Comparison of ENCODE assay signal across 19 mouse cellular contexts in the genomic region with DNA sequence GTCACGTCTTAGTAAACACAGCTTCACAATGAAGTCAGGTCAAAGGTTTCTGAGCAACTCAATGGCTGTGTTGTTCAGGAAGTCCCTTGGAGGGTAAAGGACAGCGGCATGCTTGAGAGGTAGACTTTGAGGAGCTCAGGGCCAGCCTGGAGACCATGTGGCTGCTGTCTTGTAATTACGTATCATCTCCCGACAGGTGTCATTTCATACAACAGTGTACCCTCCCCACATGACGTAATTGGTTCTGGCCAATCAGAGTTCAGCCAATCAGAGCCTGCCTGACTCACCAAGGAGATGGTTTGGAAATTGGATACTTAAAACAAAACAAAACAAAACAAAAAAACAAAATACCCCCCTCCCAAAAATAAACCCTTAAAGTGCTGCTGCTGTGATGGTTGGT. TPM values are rescaled to one million over a fixed set of nuclear protein-coding genes. Genes with fewer than 3 reads are reported as not detected.
DNase-seq lines count a peak whose midpoint lies in the region.
"Had no signal": no experiment of that assay in that cellular context is flagged by ENCODE, and none has a peak within 500 bp of the region (broad histone marks: within the 10 kb centered on the region; RNA-seq: fewer than 3 reads in every experiment).

No protein-coding gene starts in this region.

- DNase-seq in embryo, embryonic 10 days (ENCODE audit: low spot score): peak; percentile 22
- DNase-seq in embryo, embryonic 9.5 days (ENCODE audit: extremely low spot score): no peak
- DNase-seq in heart, adult 11 months: peak; percentile 55
- DNase-seq in heart, postnatal 4 days: no peak
- DNase-seq in MN1 (ENCODE audit: low spot score): peak; percentile 80
- DNase-seq in gastrocnemius, adult 8-10 months (ENCODE audit: low spot score in 2 of 2): no peak
- DNase-seq: adrenal gland, adult 2 months; adrenal gland, postnatal 10 days; adrenal gland, postnatal 25 days; B cell, adult 2 months; cerebellum, adult 11 months; cerebellum, adult 18-20 months; cerebellum, adult 8-10 months; cerebellum, adult 9-11 months; cerebellum, postnatal 14 days; cerebellum, postnatal 36 days; forebrain, postnatal 0 days had no signal

RNA-seq across cellular contexts. Expression of a gene that starts 20.2 kb away (rescaled TPM):
- 100 to 1,000 TPM; 269 to 291 TPM for total RNA-seq in heart, postnatal 4 days (2021)
- total RNA-seq in gastrocnemius, adult 8-10 months (2022): 10 to 100 TPM; 66.7 to 86.3 (median 77.8) TPM
- total RNA-seq: CH12.LX; common myeloid progenitor, adult 5-6 weeks had no signal

Comparison
In these comparisons a context has a peak if more than half of its experiments do, and no peak if none do; other contexts are left out.
1. DNase-seq: peak in embryo, embryonic 10 days (single experiment), heart, adult 11 months (single experiment) and MN1 (single experiment); none in embryo, embryonic 9.5 days (single experiment), heart, postnatal 4 days (single experiment) and gastrocnemius, adult 8-10 months (0 of 2).